Mouse (Mus musculus): ENCODE data around the gene Clhc1.
A peak's percentile ranks its signal among the peaks of the same experiment; 100 is the strongest.

DNA sequence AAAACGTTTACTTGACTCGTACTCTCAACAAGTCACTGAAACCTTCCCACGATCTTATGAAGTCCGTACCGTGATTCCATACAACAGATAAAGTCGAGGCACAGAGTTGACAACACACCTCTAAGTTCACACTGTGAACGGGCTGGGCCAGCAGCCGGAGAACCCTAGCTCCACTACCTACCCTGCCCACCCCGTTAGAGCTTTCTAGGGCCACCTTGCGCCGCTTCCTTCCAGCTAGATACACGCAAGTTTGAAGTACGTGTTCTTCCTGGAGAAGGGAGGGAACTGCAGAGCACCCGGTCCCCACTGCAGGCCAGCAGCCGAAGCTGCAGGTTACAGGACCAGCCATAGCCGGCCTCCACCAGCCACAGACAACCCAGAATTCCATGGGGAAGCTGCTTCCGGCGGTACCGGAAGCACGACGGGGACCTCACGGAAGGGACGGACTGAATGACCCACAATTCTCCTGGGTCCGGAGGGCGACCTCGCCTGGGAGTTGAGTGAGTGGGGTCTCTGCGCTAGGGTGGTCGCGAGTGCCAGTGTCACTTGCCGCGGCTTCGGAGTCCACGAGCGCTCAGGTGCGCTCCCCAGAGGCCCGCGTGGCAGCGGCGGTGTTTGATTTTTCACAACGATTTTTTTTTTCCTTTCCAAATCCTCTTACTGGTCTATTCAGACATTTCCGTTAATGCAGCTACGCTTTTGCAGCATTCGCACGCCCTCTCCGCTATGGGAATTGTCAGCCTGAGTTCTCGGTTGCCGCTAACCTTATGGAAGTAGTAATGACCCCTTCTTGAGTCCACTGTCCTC, 21.6 kb upstream of the Clhc1 start, which contains the start of gene Mtif2:
- TF ChIP-seq EP300 (IDR thresholded peaks at IDR 0.05; ENCODE audit: low read depth) (peak; percentile 21; the same call in 1 of the 2 replicates), CTCF (IDR thresholded peaks at IDR 0.05; ENCODE audit: low read depth) (peak; percentile 28)
